ENCODE assay signal across 8 mouse cellular contexts in genomic region chr7:27257046-27257851, GRCm38 (mm10). TPM values are rescaled to one million over a fixed set of nuclear protein-coding genes. Genes with fewer than 3 reads are reported as not detected.
DNase-seq lines count a peak whose midpoint lies in the region; ATAC-seq and TF ChIP-seq lines count a peak whose summit lies in the region.

No protein-coding gene starts in this region.

- H3K9ac ChIP-seq in embryonic facial prominence, embryonic 14.5 days (ENCODE audit: low read depth, low read length), result peak overlapping the region; percentile 94
- peak overlapping the region; percentile 96 for H3K9ac ChIP-seq in heart, embryonic 13.5 days
- no peak overlapping the region for H3K9ac ChIP-seq in kidney, embryonic 16.5 days (replicated peaks; ENCODE audit: low read length)
- peak overlapping the region; percentile 9; the same call in 1 of the 2 replicates for H3K9ac ChIP-seq in liver, adult 2 months (ENCODE audit: low read depth, low read length)

- peak overlapping the region; percentile 72 for H3K4me3 ChIP-seq in embryonic facial prominence, embryonic 14.5 days (ENCODE audit: low read depth, low read length)
- peak overlapping the region; percentile 81 for H3K4me3 ChIP-seq in heart, embryonic 13.5 days
- no peak overlapping the region; the same call in 1 of the 2 replicates for H3K4me3 ChIP-seq in kidney, embryonic 16.5 days (ENCODE audit: low read length)
- no peak overlapping the region for H3K4me3 ChIP-seq in liver, adult 2 months (ENCODE audit: insufficient read depth, low read depth, low read length)

- peaks cover 24% of the 10 kb centered on the region for H3K4me1 ChIP-seq in embryonic facial prominence, embryonic 14.5 days (ENCODE audit: control insufficient read depth, insufficient read depth, low read length)
- peaks cover 39% of the 10 kb centered on the region for H3K4me1 ChIP-seq in heart, embryonic 13.5 days
- peaks cover 30% of the 10 kb centered on the region for H3K4me1 ChIP-seq in kidney, embryonic 16.5 days (ENCODE audit: insufficient read depth, low read length)
- peaks cover 8% of the 10 kb centered on the region for H3K4me1 ChIP-seq in liver, adult 2 months (ENCODE audit: control insufficient read depth, insufficient read depth, low read length)

- DNase-seq in urinary bladder, postnatal 14 days (ENCODE audit: low spot score), result peak; percentile 53
- no peak for DNase-seq in urinary bladder, adult 2 months (ENCODE audit: low spot score)
- peak; percentile 89 for DNase-seq in embryonic facial prominence, embryonic 14.5 days (ENCODE audit: low spot score)
- no peak for DNase-seq in liver, adult 2 months (ENCODE audit: extremely low read depth, low read depth, low spot score)
- peak; percentile 34 for DNase-seq in neural tube, embryonic 10.5 days (ENCODE audit: extremely low spot score, low spot score)
- no peak for DNase-seq in B cell, adult 2 months

- peak overlapping the region; percentile 90 for H3K4me2 ChIP-seq in embryonic facial prominence, embryonic 14.5 days (ENCODE audit: low read depth, low read length)
- H3K4me2 ChIP-seq in heart, embryonic 13.5 days, result peak overlapping the region; percentile 88
- H3K4me2 ChIP-seq in kidney, embryonic 16.5 days (replicated peaks; ENCODE audit: low read depth, low read length), result peak overlapping the region; percentile 89

- peaks cover 18% of the 10 kb centered on the region for H3K36me3 ChIP-seq in embryonic facial prominence, embryonic 14.5 days (ENCODE audit: control insufficient read depth, insufficient read depth, low read length)
- H3K36me3 ChIP-seq in heart, embryonic 13.5 days, result peaks cover 8% of the 10 kb centered on the region
- H3K36me3 ChIP-seq in kidney, embryonic 16.5 days (ENCODE audit: insufficient read depth, low read length), result peaks cover under 1% of the 10 kb centered on the region; the same call in 1 of the 2 replicates
- H3K36me3 ChIP-seq in liver, adult 2 months (ENCODE audit: control insufficient read depth, insufficient read depth, low read length), result no peaks in the 10 kb centered on the region

- 16% methylated on average over 26 of the region's 27 CpGs for WGBS in embryonic facial prominence, embryonic 14.5 days
- 17% methylated on average over 27 of the region's 27 CpGs for WGBS in heart, embryonic 13.5 days
- WGBS in kidney, embryonic 16.5 days, result 25% methylated on average over 27 of the region's 27 CpGs
- WGBS in liver, adult 2 months, result 46% methylated on average over 27 of the region's 27 CpGs

- no peaks in the 10 kb centered on the region for H3K27me3 ChIP-seq in embryonic facial prominence, embryonic 14.5 days (replicated peaks; ENCODE audit: control insufficient read depth, insufficient read depth, low read length)
- no peaks in the 10 kb centered on the region for H3K27me3 ChIP-seq in heart, embryonic 13.5 days (replicated peaks)
- no peaks in the 10 kb centered on the region for H3K27me3 ChIP-seq in kidney, embryonic 16.5 days (ENCODE audit: insufficient read depth, low read length)
- H3K27me3 ChIP-seq in liver, adult 2 months (ENCODE audit: control insufficient read depth, insufficient read depth, low read length), result no peaks in the 10 kb centered on the region

- H3K9me3 ChIP-seq in embryonic facial prominence, embryonic 14.5 days (ENCODE audit: control insufficient read depth, low read length), result no peaks in the 10 kb centered on the region
- H3K9me3 ChIP-seq in heart, embryonic 13.5 days, result no peaks in the 10 kb centered on the region
- no peaks in the 10 kb centered on the region for H3K9me3 ChIP-seq in kidney, embryonic 16.5 days (ENCODE audit: low read length)

- peak; percentile 48 for ATAC-seq in embryonic facial prominence, embryonic 14.5 days (ENCODE audit: low read depth)
- 0 out of 2 replicates have a peak, but pooled peaks have one; percentile 12 for ATAC-seq in heart, embryonic 13.5 days (ENCODE audit: extremely low read depth, insufficient number of reproducible peaks, low FRiP score, low TSS enrichment)
- ATAC-seq in kidney, embryonic 16.5 days (ENCODE audit: low FRiP score, low TSS enrichment), result no peak

- peak overlapping the region; percentile 91 for H3K27ac ChIP-seq in embryonic facial prominence, embryonic 14.5 days (replicated peaks; ENCODE audit: low read depth, low read length)
- H3K27ac ChIP-seq in heart, embryonic 13.5 days (replicated peaks), result peak overlapping the region; percentile 71
- peak overlapping the region; percentile 31; the same call in 1 of the 2 replicates for H3K27ac ChIP-seq in kidney, embryonic 16.5 days (ENCODE audit: low read length)
- no peak overlapping the region for H3K27ac ChIP-seq in liver, adult 2 months (replicated peaks; ENCODE audit: insufficient read depth, low read depth, low read length)

- no peak for TF ChIP-seq CTCF in liver, adult 2 months (IDR thresholded peaks at IDR 0.05; ENCODE audit: low read depth, low read length)

- TF ChIP-seq POLR2A in liver, adult 2 months (IDR thresholded peaks at IDR 0.05; ENCODE audit: extremely low read depth, insufficient read depth, low read length), result no peak

- no peaks in the 10 kb centered on the region for H3K79me2 ChIP-seq in liver, adult 2 months (ENCODE audit: control insufficient read depth, insufficient read depth, low read length)

RNA-seq across cellular contexts. Expression of gene Numbl, which starts 1.0 kb away (rescaled TPM):
- polyA plus RNA-seq in urinary bladder, adult 2 months (2012; rRNA removed), result 44.1 and 47.3 TPM in 2 replicates
- 25.1 and 28.4 TPM in 2 replicates for polyA plus RNA-seq in embryonic facial prominence, embryonic 14.5 days (2014; fragmentation: Nextera tagmentation; extraction: Ambion mirVana)
- polyA plus RNA-seq in heart, embryonic 13.5 days (2015; fragmentation: Nextera tagmentation; extraction: Ambion mirVana), result 8.3 and 8.8 TPM in 2 replicates
- 13.5 and 16.4 TPM in 2 replicates for polyA plus RNA-seq in kidney, embryonic 16.5 days (2015; fragmentation: Nextera tagmentation; extraction: Ambion mirVana)
- total RNA-seq in liver, adult 2 months (2014; rRNA removed), result 0.46 and 0.74 TPM in 2 replicates
- polyA plus RNA-seq in liver, adult 2 months (2012; rRNA removed), result 0.62 and 1.5 TPM in 2 replicates

RNA-seq across cellular contexts. Expression of gene Coq8b, which starts 24.4 kb away (rescaled TPM):
- polyA plus RNA-seq in urinary bladder, adult 2 months (2012; rRNA removed), result 20.4 and 20.7 TPM in 2 replicates
- 16.8 and 18.2 TPM in 2 replicates for polyA plus RNA-seq in embryonic facial prominence, embryonic 14.5 days (2014; fragmentation: Nextera tagmentation; extraction: Ambion mirVana)
- polyA plus RNA-seq in heart, embryonic 13.5 days (2015; fragmentation: Nextera tagmentation; extraction: Ambion mirVana), result 10.2 and 12.0 TPM in 2 replicates
- 26.4 and 28.6 TPM in 2 replicates for polyA plus RNA-seq in kidney, embryonic 16.5 days (2015; fragmentation: Nextera tagmentation; extraction: Ambion mirVana)
- 11.9 and 16.6 TPM in 2 replicates for total RNA-seq in liver, adult 2 months (2014; rRNA removed)
- polyA plus RNA-seq in liver, adult 2 months (2012; rRNA removed), result 35.2 and 36.2 TPM in 2 replicates

RNA-seq across cellular contexts. Expression of gene Itpkc, which starts 28.8 kb away (rescaled TPM):
- polyA plus RNA-seq in urinary bladder, adult 2 months (2012; rRNA removed), result 9.9 and 11.6 TPM in 2 replicates
- polyA plus RNA-seq in embryonic facial prominence, embryonic 14.5 days (2014; fragmentation: Nextera tagmentation; extraction: Ambion mirVana), result 8.1 and 8.7 TPM in 2 replicates
- 2.3 and 3.3 TPM in 2 replicates for polyA plus RNA-seq in heart, embryonic 13.5 days (2015; fragmentation: Nextera tagmentation; extraction: Ambion mirVana)
- 5.5 and 6.4 TPM in 2 replicates for polyA plus RNA-seq in kidney, embryonic 16.5 days (2015; fragmentation: Nextera tagmentation; extraction: Ambion mirVana)
- total RNA-seq in liver, adult 2 months (2014; rRNA removed), result 3.5 and 6.0 TPM in 2 replicates
- 4.0 and 5.8 TPM in 2 replicates for polyA plus RNA-seq in liver, adult 2 months (2012; rRNA removed)

Comparison
In these comparisons a context has a peak if more than half of its experiments do, and no peak if none do; other contexts are left out.
1. DNase-seq: peak in urinary bladder, postnatal 14 days (single experiment), embryonic facial prominence, embryonic 14.5 days (single experiment) and neural tube, embryonic 10.5 days (single experiment); none in urinary bladder, adult 2 months (single experiment), liver, adult 2 months (single experiment) and B cell, adult 2 months (0 of 2).
2. H3K4me3 ChIP-seq: peak in embryonic facial prominence, embryonic 14.5 days (single experiment) and heart, embryonic 13.5 days (single experiment); none in kidney, embryonic 16.5 days (single experiment) and liver, adult 2 months (single experiment).
3. Peak in every context shown above with its lines, with median percentiles within 50 percentile points of each other: H3K4me2 ChIP-seq.